Mouse (Mus musculus): ENCODE measurements at regions not wholly inside any gene's neighbourhood (a gene's known extent, or its start where the extent isn't known, plus 50 kb on each side); places are given as distances from the start of the nearest gene placed in this dataset.

DNA sequence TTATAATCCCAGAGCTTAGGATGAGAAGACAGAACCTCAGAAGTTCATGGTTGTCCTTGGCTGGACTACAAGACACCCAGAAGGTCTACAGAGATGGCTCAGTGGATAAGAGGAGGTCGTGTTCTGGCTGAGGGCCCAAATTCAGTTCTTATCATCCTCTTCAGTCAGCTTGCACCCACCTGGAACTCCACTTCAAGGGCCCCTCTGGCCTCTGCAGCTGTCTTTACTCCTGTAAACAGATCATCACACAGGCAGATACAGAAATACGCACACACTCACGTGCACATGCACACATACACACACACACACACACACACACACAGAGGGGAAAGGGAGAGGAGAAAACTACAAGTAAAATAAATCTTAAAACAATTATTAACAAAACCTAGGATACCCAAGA, 385.8 kb upstream of the Slc7a11 start:
- TF ChIP-seq MAFK (IDR thresholded peaks at IDR 0.05; ENCODE audit: insufficient read depth, low read depth, low read length) (no peak), CHD2 (IDR thresholded peaks at IDR 0.05; ENCODE audit: low read depth, low read length) (no peak), ZC3H11A (IDR thresholded peaks at IDR 0.05; ENCODE audit: borderline replicate concordance, low read depth, low read length) (no peak)

All from ES-E14 (cell line).